Mouse (Mus musculus) urinary bladder, postnatal 25 days (tissue): ENCODE measurements around the gene Pagr1a.

ENCODE experiments used
- DNase-seq: peaks from one replicate; pipeline ENCODE4 v3.0.0; 2022; ENCODE audit warnings: low spot score

Pagr1a gene

GRCm38 (mm10) chr7:127020901-127021562, 3.9 kb upstream of the Pagr1a start, which contains the start of the genes Gm42742 and Prrt2:
Gene Gm42742, minus strand, starts transcription at chr7:127021097.
Gene Prrt2, minus strand, starts transcription at chr7:127021211.
- DNase-seq: no peak

- DNase-seq: no peak
These were observed 3.3 kb upstream of the Pagr1a start for GRCm38 (mm10) chr7:127020491-127020890.

GRCm38 (mm10) chr7:127020031-127020430, 2.9 kb upstream of the Pagr1a start:
- no peak for DNase-seq

GRCm38 (mm10) chr7:127019306-127019960, 2.3 kb upstream of the Pagr1a start:
- DNase-seq: no peak

GRCm38 (mm10) chr7:127018416-127019305, 1.5 kb upstream of the Pagr1a start:
- DNase-seq: no peak

- no peak for DNase-seq
These were observed 796 bp upstream of the Pagr1a start for GRCm38 (mm10) chr7:127017950-127018345.

- peak; percentile 47 for DNase-seq
These were observed 640 bp downstream of the Pagr1a start for GRCm38 (mm10) chr7:127016486-127016938.

GRCm38 (mm10) chr7:127016481-127016485, 869 bp downstream of the Pagr1a start, which contains the start of gene Pagr1b:
Gene Pagr1b, minus strand, starts transcription at chr7:127016484.
- DNase-seq: no peak

GRCm38 (mm10) chr7:127016081-127016480, 1.1 kb downstream of the Pagr1a start:
- no peak for DNase-seq

GRCm38 (mm10) chr7:127014993-127015392, 2.2 kb downstream of the Pagr1a start:
- no peak for DNase-seq

GRCm38 (mm10) chr7:127014320-127014719, 2.8 kb downstream of the Pagr1a start, which contains the start of gene Mvp:
Gene Mvp, minus strand, starts transcription at chr7:127014621.
- DNase-seq: peak; percentile 69

GRCm38 (mm10) chr7:127013385-127013784, 3.8 kb downstream of the Pagr1a start:
- DNase-seq: no peak

GRCm38 (mm10) chr7:127012845-127013244, 4.3 kb downstream of the Pagr1a start:
- no peak for DNase-seq

- DNase-seq: no peak
These were observed 4.8 kb downstream of the Pagr1a start for GRCm38 (mm10) chr7:127012374-127012773.

GRCm38 (mm10) chr7:127011717-127012116, 5.4 kb downstream of the Pagr1a start:
- no peak for DNase-seq

- no peak for DNase-seq
These were observed 6.1 kb downstream of the Pagr1a start for GRCm38 (mm10) chr7:127011051-127011450.

GRCm38 (mm10) chr7:127009307-127010085, 7.7 kb downstream of the Pagr1a start:
- DNase-seq: no peak

- peak; percentile 48 for DNase-seq
These were observed 8.7 kb downstream of the Pagr1a start for GRCm38 (mm10) chr7:127008239-127009019.

- DNase-seq: no peak
These were observed 9.7 kb downstream of the Pagr1a start for GRCm38 (mm10) chr7:127007313-127008024.

- DNase-seq: no peak
These were observed 12.9 kb downstream of the Pagr1a start for GRCm38 (mm10) chr7:127004122-127004875.
